Mouse (Mus musculus) ovary, postnatal 14 days (tissue): ENCODE measurements around the gene Rassf3.

Experiments
- DNase-seq: peaks from one replicate; pipeline ENCODE4 v3.0.0; 2022; ENCODE audit warnings: low spot score

The Rassf3 gene

DNA sequence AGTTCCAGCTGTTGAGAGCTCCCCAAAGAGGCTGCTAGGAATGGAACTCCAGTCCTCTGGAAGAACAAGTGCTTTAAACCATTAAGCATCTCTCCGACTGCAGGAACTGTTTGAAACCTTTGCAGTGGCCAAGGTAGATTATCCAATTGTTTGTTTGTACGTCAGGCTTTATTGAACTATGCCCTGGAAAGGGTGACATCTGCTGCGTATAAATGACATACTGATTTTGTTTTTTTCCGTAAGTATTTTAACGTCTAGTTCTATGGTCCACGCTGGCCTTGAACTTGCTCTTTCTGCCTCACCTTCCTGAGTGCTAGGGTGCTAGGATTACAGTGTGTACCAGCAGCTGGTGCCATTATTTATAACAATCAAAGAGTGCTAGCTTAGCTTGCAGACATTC, 13.8 kb upstream of the Rassf3 start:
- DNase-seq = no peak

DNA sequence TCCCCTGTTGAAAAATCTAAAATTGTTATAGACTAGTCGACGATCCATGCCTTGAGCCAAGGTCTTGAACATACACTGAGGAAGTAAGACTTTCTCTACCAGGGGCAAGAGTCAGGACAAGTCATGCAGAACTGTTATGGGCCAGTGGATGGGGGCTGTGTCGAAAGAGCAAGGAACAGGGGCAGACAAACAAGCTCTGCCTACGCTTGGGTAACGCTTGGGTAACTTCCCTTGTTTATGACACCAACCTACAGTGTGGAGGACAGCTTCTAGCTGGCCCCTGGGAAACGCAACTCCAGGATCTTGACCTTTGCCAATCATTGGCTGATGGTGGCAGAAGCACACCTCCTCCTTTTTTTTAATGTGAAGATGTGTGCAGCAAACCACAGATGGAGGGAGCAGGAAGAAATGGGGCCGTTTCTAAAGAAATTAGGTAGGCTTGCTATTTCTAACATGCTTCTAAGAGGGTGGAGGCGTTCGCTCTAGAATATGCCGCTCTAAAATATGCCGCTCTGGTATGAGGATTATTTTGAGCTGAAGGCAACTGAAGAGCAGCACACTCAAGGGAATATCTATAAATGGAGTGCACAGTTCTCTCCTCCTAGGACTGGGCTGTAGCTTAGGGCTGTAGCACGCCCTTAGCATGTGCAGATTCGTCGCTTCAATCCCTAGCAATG, 12.6 kb upstream of the Rassf3 start:
- no peak for DNase-seq

DNA sequence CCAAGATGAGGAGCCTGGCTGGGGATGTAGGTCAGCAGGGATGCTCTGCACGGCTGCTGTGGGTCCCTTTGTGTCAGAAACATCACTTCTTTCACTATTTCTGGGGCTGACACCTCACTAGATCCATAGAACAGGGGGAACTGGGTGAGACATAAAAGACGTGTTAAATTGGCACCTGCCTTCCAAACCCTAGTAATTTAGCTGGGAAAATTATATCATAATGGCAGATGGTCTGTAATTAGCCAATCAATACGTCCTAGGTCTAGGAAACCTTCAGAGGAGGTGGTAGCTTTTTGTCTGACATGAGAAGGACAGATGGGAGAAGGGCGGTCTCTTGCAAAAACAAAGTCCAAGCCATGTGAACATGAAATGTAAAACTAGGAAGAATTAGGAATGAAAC, 11.6 kb upstream of the Rassf3 start:
- no peak for DNase-seq

DNA sequence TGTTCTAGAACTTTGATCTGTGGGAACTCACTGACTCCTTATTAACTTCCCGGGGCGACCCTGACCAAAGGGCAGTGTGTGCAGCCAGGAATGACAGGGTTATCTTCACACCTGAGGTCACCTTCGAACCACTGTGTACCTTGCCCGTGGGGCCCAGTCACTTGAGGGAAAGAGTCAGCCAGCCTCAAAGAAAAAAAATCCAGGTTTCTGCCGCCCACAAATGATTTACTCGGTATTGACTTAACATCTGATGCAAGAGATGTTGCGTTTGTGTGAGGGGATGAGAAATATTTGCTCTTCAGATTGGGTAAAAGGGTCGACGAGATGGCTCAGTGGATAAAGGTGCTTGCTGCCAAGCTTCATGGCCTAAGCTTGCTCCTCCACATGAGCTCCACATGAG, 10.2 kb upstream of the Rassf3 start:
- no peak for DNase-seq

DNA sequence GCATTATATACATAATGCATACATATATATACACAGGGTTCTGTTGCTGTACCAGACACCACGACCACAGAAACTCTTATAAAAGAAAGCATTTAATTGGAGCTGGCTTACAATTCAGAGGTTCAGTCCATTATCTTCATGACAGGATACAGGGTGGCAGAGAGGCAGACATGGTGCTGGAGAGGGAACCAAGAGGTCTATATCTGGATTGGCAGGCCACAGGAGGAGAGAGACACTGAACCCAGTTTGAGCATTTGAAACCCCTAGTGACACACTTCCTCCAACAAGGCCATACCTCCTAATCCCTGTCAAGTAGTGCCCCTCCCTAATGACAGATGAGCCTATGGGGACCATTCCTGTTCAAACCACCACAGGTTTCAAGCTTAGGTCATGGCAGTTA, 7.2 kb upstream of the Rassf3 start:
- DNase-seq = no peak

DNA sequence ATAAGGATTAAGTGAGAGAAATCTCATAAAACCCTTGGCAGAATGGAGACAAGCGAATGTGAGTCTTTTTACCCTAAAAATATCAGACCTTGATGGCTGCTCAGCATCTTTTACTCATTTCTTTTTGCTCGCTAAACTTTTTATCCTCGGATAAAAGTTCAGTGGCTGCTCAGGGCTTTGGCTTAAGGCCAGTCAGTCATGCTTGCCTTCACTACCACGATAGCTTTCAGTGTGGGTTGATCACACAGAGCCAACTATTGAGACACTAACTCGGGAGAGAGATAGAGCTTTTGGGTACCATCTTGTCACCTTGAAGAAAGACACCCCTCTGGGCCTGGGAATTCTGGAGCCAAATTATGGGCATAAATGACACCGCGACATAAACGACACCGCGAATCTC, 5.0 kb upstream of the Rassf3 start:
- DNase-seq = no peak

DNA sequence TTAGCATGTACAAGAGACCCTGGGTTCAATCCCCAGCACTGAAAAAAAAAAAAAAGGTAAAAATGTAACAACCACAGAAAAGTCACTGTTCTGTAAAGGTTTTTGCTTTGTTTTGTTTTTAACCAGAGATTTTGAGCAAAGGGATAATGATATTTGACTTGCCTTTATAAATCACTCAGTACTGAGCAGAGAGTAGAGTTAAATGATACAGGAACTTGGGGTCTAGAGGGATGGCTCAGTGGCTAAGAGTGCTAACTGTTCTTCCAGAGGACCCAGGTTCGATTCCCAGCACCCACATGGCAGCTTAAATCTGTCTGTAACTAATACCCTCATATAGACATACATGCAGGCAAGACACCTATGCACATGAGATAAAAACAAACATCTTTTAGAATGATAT, 3.8 kb upstream of the Rassf3 start:
- no peak for DNase-seq

DNA sequence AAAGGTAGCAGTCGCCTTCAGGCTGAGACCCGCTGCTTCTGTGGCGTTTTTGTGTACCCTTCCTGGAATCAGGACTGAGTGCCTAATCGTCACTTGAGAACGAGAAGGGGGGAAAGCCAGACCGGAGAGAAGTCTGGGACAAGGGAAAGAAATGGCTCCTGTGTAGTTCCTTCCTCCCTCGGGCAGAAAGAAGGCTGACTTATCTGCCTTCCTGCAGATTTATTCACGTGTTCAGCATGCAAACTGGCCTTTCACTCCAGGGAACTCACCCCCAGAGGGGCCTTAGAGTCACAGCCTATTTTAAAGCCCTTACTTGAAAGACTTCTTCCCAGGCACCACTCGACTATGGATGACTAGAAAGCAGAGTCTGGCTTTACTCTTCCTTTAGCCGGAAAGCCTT, 1.3 kb upstream of the Rassf3 start:
- no peak for DNase-seq

DNA sequence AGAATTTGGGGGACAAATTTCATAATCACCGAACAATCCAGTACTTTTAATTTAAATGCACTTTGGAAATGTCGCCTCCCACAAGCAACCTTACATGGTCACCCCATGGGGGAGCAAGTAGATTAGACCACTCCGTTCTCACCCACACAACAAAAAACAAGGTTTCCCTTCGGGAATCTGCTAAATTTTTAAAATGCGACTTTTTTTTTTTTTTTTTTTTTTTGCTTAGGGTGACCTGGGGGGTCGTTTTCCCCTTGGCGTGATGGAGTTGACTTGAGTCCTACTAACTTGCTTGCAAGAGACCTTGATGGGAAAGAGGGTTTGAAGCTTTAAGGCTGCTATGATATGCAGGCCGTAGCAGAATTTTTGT, 806 bp upstream of the Rassf3 start:
- no peak for DNase-seq

DNA sequence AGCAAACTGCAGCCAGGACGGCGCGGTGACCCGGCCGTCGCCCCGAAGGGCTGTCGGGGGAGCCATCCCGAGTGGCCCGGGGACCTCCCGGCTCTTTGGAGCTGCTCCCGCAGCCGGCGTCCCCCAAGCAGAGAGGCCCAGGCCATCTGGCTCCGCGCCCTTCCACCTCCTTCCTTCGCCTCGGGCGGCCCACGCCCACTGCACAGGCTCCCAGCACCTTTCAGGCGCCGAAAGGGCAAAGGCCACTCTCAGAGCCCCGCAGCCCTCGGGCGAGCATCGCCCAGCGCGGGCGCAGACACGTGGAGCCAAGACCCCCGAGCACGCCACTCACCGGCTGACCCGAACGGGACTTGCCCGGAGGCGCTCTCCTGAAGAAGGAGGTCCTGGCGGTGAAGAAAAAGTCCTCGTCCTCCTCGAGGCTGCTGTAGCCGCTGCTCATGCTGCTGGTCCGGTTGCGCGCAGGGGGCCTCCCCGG, 438 bp downstream of the Rassf3 start:
- DNase-seq = peak; percentile 41

DNA sequence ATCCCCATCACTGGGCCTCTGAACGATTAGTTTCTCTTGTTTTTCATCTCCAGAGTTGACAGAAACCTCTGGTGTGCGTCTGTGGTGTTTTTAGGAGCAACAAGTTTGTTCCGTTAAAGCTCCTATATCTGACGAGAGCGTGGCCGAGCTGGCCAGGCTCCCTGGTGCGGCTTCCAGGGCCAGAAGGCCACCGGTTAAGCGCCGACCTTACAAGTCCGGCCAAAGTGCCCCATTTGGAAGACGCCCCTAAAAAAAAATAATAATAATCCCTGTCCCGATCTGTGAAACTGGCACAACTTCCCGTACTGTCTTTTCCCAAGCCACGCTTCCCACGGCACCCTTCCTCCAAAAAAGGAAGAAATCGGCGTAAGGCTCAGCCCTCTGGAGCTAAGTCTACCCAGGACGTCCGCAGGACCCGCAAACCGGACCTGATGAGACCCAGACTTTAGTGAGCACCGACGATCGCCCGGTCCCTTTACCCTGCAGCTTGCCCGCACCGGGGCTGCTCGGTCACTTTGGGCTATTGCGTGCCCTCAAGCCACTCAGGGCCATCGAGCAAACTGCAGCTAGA, 961 bp downstream of the Rassf3 start:
- DNase-seq = no peak

DNA sequence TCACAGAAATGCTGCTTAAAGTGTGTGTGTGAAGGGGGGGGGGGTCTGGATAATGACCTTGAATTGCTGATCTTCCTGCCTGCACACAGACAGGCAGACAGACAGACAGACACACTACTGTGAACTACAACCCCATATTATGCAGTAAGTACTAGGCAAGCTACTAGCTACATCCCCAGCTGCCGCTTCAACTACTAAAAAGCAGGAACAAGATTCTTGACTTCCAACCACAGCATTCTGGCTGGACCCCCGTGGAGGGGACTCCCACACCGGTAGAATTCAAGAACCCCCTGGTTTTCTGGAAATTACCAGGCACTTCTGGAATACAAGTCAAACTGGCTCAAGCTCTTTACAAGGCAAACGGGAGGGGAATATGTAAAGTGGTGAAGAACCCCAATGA, 1.9 kb downstream of the Rassf3 start:
- DNase-seq = no peak

DNA sequence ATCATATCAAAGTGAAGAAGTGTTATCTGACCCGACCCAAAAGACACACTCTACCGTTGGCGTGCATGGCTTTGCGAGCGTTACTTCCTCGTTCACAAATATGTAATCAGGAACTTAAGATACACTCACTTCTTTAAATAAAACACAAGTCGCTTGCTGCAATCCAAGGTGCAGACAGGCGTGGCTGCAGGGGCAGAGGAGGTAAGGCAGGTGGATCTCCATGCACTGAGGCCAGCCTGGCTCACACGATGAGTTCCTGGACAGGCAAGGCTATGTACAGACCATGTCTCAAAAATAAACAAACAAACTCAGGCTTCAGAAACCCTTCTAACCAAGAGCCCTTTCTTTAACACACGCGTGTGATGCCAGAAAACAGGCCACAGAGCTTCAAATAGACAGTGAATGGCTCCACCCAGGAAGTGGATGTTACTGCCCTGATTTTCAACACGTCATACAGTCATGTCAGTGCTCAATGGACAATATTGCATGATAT, 2.4 kb downstream of the Rassf3 start:
- DNase-seq = no peak

DNA sequence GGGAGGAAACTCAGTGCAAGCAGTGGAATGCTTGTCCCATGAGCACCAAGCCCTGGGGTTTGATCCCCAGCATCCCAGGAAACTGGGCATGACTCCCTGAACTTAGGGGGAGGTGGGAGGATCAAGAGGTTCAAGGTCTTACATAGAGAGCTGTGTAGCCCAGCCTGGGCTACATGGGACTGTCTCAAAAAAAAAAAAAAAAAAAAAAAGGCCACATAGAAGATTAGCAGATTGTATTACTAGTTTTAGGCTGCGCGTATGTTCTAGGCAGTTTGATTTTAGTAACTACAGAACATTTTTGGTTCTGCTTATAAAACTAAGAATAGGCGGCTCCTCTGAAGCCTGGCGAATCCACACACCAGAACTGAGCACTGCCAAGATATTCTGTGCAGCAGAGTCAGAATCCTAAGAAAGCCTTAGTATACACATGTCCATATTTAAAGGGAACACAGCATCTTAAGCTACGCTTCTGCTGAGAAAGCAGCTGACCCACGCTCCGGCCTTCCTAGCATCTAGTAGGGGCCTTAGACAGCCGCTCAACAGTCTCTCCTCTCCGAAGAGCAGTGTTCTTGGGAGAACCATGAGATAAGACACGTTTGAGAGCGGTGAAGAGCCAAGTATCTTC, 3.4 kb downstream of the Rassf3 start:
- DNase-seq = no peak

DNA sequence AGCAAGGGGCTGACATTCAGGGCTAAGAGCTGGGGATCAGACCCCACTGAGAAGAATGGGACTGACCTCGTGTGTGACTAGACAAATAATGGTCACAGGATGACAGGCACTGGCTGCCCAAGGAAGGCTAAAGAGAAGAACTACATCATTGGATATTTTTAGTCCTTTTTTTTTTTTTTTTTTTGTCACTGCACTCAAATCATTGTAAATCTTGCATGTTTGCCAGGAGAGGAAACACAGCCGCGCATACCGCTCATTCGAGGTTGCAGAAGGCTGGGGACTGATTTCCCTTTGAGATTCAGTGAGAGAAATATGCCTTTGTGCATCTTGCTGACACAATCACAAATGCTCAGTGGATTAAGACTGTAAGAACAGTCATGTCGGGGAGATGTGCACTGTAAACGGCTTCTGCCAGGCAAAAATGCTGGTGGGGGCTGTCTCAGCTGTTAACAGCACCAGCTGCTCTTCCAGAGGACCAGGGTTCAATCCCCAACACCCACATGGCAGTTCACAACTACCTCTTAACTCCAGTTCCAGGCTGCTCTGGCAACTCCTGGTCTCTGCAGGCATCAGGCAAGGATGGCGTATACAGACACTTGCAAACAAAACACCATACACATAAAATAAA, 4.5 kb downstream of the Rassf3 start:
- DNase-seq = no peak

DNA sequence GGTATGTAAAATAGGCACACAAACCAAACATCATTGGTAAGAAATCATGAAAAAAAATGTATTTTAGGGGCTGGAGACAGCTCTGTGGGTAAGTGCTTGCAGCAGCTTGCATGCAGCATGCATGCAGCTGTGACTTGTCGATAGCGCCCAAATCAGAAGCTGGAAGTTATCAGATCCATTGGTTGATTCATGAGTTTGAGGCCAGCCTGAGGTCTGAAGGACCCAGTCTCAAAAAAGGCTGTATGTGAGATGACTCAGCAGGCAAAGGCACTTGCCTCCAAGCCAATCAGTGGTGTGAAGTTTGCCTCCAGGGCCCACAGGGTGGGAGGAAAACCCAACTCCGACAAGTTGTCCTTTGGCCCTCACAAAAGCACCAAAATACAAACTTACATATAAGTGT, 6.5 kb downstream of the Rassf3 start:
- DNase-seq = no peak

DNA sequence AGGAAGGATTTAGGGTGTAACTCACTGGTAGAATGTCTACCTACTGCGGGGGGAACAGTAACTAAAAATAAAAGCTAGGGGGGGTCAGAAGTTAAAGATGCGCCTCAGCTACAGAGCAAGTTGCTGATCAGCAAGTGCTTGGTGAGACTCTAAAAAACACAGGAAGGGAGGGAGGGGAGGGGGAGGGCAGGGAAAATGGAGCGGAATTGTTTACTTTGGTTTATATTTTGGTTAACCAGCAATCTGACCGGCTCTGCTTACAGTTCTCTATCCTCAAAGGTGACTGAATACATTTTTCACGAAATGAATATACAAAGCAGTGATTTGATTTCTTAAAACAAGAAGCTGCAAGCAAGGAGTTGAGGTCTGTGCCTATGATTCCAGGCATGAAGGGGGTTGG, 7.2 kb downstream of the Rassf3 start:
- DNase-seq = no peak

DNA sequence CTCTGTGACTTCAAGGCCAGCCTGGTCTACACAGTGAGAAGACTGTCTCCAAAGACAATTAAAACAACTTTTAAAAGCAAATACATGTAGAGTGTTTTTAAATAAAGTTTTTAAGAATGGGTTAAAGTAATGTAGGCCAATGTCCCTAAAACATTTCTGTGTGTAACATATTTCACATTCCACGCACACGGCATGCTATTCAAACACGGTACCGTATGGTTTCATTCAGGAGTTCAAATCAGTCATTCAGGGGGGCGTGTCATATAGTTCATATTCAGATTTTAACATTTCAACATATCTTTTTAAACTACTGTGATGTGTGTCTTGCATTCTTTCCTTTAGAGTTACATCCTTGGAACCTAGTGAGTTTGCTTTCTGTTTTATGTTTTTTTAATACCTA, 7.9 kb downstream of the Rassf3 start:
- no peak for DNase-seq

DNA sequence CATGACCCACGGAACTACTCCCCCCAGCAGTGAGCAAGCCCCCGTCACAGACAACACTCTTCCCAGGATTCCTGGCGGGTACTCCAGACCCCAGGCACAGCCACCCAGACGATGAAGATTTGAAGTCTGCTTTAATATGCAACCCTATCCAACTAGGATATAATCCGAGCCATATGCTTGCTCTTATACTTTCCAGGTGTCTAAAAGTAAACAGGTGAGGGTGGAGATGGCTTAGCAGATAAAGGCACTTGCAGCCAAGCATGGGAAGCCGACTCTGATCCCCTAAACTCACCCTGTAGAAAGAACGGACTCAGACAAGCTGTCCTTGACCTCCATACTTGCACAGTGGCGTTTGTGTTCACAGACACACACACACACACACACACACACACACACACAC, 8.4 kb downstream of the Rassf3 start:
- DNase-seq = no peak

DNA sequence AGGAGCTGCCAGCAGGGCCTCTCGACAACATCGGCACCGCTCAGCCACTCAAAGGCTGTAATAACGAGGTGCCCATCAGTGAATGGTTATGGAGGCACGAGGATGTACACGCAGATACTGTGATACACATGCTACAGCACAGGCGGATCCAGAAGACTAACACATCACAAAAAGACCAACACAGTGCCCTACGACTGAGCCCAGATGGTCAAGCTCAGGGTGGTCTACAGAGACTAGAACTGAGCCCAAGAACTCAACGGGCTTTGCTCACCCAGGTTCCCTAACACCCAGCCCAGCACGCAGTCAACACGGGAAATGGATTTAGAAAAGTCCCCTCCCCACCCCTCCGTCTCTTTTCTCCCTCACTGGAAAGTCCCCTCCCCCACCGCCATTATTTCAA, 9.1 kb downstream of the Rassf3 start:
- no peak for DNase-seq

DNA sequence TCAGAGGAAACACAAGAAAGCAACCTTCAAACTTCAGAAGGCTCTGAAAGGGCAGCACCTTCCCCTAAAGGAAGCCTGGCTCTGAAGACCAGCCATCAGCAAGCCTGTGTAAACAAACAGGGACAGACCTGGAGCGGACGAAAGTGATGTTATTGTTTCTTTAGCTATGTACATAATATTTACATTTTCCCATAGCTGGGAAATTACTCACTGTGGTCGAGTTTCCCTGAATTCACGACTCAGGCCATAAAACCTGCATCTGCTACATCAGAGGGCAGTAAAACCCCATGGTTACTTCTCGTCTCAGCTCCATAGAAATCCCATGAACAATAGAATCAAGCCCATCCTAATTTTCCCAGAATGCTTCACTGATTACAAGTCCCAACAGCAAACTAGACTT, 11.1 kb downstream of the Rassf3 start:
- no peak for DNase-seq

DNA sequence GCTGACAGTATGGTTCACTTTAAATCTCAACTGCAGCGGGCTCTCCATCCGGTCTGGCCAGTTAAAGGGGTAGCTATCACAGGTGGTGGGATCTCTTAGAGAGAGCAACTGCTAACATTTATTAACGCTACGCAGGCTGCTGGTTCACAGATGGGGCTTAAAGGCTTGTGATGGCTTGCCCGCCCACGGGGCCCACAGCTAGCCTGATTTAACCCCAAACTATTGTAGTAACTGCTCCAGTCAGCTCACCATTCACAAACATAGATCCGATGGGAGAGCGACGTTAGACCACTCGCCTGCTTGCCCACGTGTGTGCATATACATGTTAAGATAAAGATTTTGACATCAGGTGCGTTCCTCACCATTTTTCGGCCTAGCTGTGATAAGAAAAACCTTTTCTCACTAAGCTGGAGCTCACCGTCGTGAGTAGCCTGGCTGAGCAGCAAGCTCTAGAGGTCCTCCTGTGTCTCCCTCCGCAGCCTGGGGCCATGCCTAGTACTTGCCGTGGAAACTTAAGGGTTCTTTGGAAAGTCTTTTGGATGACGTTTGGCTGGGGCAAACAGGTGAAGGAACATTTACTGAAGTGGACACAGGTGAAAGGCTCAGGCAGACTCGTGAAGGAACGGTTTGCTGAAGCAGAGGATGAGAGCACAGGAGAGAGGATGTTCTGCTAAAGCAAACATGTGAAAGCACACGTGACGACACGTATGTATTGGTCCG, 13.8 kb downstream of the Rassf3 start:
- DNase-seq = no peak
